Mouse (Mus musculus): ENCODE measurements at regions not wholly inside any gene's neighbourhood (a gene's known extent, or its start where the extent isn't known, plus 50 kb on each side); places are given as distances from the start of the nearest gene placed in this dataset.

DNA sequence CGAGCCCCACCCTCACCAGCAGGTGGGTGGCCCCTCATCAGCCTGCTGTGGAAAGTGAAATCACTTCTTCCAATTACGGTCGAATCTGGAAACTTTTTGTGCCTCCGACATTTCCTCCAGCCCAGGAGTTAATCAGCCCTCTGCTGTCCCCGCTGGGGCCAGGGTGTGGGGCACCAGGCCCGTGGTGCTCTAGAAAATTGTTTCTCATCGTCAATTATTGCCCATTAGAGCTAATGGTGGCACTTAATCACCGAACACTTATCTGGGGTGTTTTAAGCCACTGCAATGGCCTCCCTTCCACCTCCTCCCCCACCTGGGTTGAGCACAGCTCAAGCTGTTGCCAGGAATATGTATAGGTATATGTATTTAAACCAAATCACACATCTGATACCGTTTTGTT, 72.2 kb downstream of the Barx1 start:
- no peak overlapping the region for H3K27ac ChIP-seq (ENCODE audit: low read length)
- 49% methylated on average over 9 of the region's 9 CpGs for WGBS
- no peaks in the 10 kb centered on the region for H3K4me1 ChIP-seq (ENCODE audit: insufficient read depth, low read depth, low read length)
- no peaks in the 10 kb centered on the region for H3K9me3 ChIP-seq (ENCODE audit: low read length)
- TF ChIP-seq EP300 (IDR thresholded peaks at IDR 0.05) (no peak), CTCF (IDR thresholded peaks at IDR 0.05) (no peak)
- H3K4me3 ChIP-seq (ENCODE audit: low read depth, low read length): no peak overlapping the region
- H3K36me3 ChIP-seq (ENCODE audit: insufficient read depth, low read length): no peaks in the 10 kb centered on the region
- no peak for ATAC-seq
- peaks cover 23% of the 10 kb centered on the region for H3K27me3 ChIP-seq (replicated peaks; ENCODE audit: insufficient read depth, low read length)
- no peak overlapping the region for H3K4me2 ChIP-seq (replicated peaks; ENCODE audit: low read depth, low read length)
- no peak overlapping the region for H3K9ac ChIP-seq (replicated peaks; ENCODE audit: low read depth)
- no peak for DNase-seq (ENCODE audit: low spot score)

DNA sequence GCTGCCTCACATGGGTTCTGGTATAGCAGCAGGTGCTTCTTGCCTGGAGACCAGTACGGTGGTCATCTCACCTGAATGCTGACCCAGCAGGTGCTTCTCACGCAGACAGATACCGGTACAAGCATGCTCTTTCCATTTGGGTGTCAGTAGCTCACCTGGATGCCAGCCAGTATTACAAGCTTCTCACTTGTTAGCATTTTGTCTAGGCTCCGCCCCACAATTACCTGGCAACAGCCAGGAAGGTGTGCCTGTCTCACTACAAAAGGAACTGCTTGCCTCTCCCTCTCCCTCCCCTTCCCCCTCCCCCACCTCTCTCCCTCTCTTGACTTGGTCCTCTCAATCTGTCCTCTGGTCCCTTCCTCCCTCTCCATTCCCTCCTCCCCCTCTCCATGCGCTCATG, 82.8 kb downstream of the Barx1 start:
- Histone ChIP-seq H3K27ac (ENCODE audit: low read length) (no peak overlapping the region), H3K27me3 (replicated peaks; ENCODE audit: insufficient read depth, low read length) (no peaks in the 10 kb centered on the region), H3K36me3 (ENCODE audit: insufficient read depth, low read length) (no peaks in the 10 kb centered on the region), H3K9ac (replicated peaks; ENCODE audit: low read depth) (no peak overlapping the region), H3K4me3 (ENCODE audit: low read depth, low read length) (no peak overlapping the region), H3K4me2 (replicated peaks; ENCODE audit: low read depth, low read length) (no peak overlapping the region), H3K4me1 (ENCODE audit: insufficient read depth, low read depth, low read length) (no peaks in the 10 kb centered on the region), H3K9me3 (ENCODE audit: low read length) (no peaks in the 10 kb centered on the region)
- no peak for ATAC-seq
- WGBS: 44% methylated on average over 5 of the region's 5 CpGs
- DNase-seq (ENCODE audit: low spot score): peak; percentile 19
- TF ChIP-seq CTCF (IDR thresholded peaks at IDR 0.05): no peak
- TF ChIP-seq EP300 (IDR thresholded peaks at IDR 0.05): no peak

DNA sequence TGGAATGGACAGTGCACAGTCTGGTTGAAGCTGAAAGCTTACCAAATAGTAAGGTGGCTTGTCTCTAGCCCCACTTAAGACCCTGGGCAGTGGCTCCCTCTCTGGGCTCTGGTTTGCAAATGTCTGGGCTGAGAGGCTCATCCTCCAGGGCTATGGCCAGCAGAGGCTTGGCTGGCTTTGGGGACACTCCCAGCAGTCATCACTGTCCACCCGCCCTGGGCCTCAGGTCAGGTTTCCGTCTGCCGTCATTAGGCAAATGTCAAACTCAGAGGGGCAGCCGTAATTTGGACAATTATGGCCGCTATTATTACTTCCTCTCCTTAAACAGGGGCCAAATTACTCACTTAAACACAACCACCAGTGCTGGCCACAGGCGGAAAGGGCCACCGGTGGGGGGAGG, 83.5 kb downstream of the Barx1 start:
- TF ChIP-seq CTCF (IDR thresholded peaks at IDR 0.05): no peak
- TF ChIP-seq EP300 (IDR thresholded peaks at IDR 0.05): no peak
- Histone ChIP-seq H3K27me3 (replicated peaks; ENCODE audit: insufficient read depth, low read length) (no peaks in the 10 kb centered on the region), H3K36me3 (ENCODE audit: insufficient read depth, low read length) (no peaks in the 10 kb centered on the region), H3K9ac (replicated peaks; ENCODE audit: low read depth) (no peak overlapping the region), H3K4me1 (ENCODE audit: insufficient read depth, low read depth, low read length) (no peaks in the 10 kb centered on the region), H3K4me3 (ENCODE audit: low read depth, low read length) (no peak overlapping the region), H3K27ac (ENCODE audit: low read length) (no peak overlapping the region), H3K9me3 (ENCODE audit: low read length) (no peaks in the 10 kb centered on the region), H3K4me2 (replicated peaks; ENCODE audit: low read depth, low read length) (no peak overlapping the region)
- WGBS: 49% methylated on average over 7 of the region's 7 CpGs
- DNase-seq (ENCODE audit: low spot score) (no peak), ATAC-seq (no peak)

Measured in lung, postnatal 0 days (tissue).